Mouse (Mus musculus) hindbrain, embryonic 10.5 days (tissue): ENCODE data around the gene Zfp385b. TPM values are rescaled to one million over a fixed set of nuclear protein-coding genes. Genes with fewer than 3 reads are reported as not detected.

Experiments
- DNase-seq: peaks from one replicate; pipeline ENCODE4 v3.0.0-alpha.2; 2017; ENCODE audit warnings: low spot score
- H3K27ac ChIP-seq: fragments of 300-500 bp; sonication (generic); 2 replicates; pipeline ENCODE4 v1.5.1; 2016; ENCODE audit warnings: mild to moderate bottlenecking, moderate library complexity
- H3K27me3 ChIP-seq: fragments of 300-500 bp; sonication (generic); 2 replicates; pipeline ENCODE4 v1.6.1; 2016; ENCODE audit warnings: mild to moderate bottlenecking; ENCODE audit not compliant: poor library complexity, insufficient read depth, severe bottlenecking
- H3K36me3 ChIP-seq: fragments of 300-500 bp; sonication (generic); 2 replicates; pipeline ENCODE4 v1.6.1; 2016; ENCODE audit warnings: mild to moderate bottlenecking, moderate library complexity
- H3K4me1 ChIP-seq: fragments of 300-500 bp; sonication (generic); replicated peaks from 2 replicates; pipeline ENCODE4 v1.6.1; 2016; ENCODE audit warnings: mild to moderate bottlenecking
- H3K4me3 ChIP-seq: fragments of 300-500 bp; sonication (generic); 2 replicates; pipeline ENCODE4 v1.5.1; 2016; ENCODE audit warnings: mild to moderate bottlenecking, moderate library complexity
- H3K9me3 ChIP-seq: fragments of 300-500 bp; sonication (generic); 2 replicates; pipeline ENCODE4 v1.6.1; 2016; ENCODE audit warnings: mild to moderate bottlenecking, moderate library complexity
- WGBS: fragments of 180-500 bp; shearing (Covaris S2); methylation state at CpG from one replicate; pipeline ENCODE4 v1.1.7; 2016; 5-methylcytosine and 5-hydroxymethylcytosine counted together
- polyA plus RNA-seq: library from polyadenylated mRNA; unstranded; fragments of >200 nt; fragmentation: Nextera tagmentation; extraction: Ambion mirVana; gene quantifications from 2 replicates; pipeline ENCODE4 v1.2.1, GENCODE M21; 2016

The Zfp385b gene
- polyA plus RNA-seq, 1 experiment from 2014 or later, result 1.1 TPM

DNA sequence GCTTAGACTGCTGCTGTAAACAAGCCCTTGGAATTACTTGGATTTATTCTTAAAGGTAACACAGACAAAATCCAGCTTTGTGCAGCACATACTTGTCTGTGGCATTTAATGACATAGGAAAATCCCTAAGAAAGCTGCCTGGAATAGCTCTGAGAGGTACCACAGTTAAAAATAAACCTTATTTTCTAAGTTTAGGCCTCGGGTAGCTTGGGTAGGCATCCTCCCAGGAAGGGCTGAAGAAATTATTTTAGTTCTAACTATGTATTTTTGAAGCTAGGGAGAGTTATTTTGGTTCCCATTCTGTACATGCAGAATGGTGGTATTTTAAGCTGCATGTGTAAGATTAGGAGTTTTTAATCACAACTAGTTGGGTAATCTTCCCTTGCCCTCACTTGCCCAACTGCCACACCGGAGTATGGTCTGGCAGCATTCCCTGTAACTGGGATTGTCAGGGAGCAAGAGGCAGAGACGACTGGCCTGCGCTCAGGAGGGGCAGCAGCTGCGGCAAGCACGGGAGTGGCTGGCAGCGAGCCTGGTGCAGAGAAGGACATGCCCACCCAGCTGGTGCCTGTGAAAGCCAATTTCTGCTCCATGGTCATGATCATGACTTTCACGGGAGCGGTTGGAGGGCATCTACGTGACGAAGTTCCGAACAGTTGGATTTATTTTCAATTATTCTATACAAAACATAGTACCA, 230.1 kb downstream of the Zfp385b start:
- Histone ChIP-seq H3K4me1 (no peaks in the 10 kb centered on the region), H3K36me3 (no peaks in the 10 kb centered on the region), H3K27me3 (no peaks in the 10 kb centered on the region), H3K27ac (no peak overlapping the region), H3K4me3 (no peak overlapping the region), H3K9me3 (no peaks in the 10 kb centered on the region)
- WGBS, result 93% methylated on average over 12 of the region's 12 CpGs
- no peak for DNase-seq

DNA sequence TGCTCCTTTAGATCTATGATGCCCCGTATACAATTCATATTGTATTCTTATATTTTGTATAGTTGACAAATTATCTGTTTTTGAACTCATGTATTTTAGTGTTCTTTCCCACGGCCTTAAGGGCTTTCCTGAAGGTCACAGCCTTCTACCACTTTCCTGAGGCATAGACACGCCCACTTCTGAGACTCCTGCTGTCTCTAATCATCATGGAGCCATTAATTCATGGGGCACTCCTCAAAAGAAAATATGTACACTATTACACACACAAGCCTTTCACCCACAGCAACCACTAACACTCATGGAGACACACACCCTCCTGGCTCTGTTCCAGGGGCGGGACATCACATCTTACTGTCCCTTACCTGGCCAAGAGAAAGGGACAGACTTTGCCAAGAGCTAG, 232.1 kb downstream of the Zfp385b start:
- 87% methylated on average over 4 of the region's 4 CpGs for WGBS
- DNase-seq, result no peak
- Histone ChIP-seq H3K27ac (no peak overlapping the region), H3K36me3 (no peaks in the 10 kb centered on the region), H3K4me1 (no peaks in the 10 kb centered on the region), H3K4me3 (no peak overlapping the region), H3K27me3 (no peaks in the 10 kb centered on the region), H3K9me3 (no peaks in the 10 kb centered on the region)

DNA sequence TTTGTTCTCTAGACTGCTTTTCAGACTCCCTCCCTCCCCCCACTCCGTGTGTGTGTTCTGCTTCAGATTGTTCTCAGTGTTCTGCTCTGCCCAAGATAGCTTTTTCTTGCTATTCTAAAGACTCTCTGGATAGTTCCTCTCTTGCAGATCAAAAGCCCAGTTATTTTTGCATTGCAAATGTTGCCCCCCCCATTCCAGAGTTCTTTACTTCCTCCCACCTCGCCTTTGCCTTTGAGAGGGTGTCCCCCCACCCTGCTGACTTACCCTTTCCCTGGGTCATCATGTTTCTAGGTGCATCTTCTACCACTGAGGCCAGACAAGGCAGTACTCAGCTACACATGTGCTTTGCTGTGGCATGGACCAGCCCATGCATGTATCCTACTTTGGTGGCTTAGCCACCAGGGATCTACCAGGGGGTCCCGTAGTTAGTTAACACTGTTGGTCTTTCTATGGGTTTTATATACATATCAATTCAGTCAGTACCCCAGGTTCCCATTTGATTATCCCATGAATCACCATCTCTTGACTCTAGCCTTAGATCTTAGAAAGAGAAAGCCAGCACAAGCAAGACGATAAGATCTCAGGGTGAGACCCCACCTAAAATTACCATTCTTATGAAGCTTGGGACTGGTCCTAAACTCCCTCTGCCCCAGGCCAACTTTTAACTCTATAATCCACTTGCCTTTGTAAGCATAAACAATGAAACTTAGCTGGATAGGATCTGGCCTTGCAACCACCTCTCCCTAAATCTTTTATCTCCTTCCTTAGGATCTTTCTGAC, 232.7 kb downstream of the Zfp385b start:
- no peak for DNase-seq
- Histone ChIP-seq H3K27me3 (no peaks in the 10 kb centered on the region), H3K4me3 (no peak overlapping the region), H3K9me3 (no peaks in the 10 kb centered on the region), H3K36me3 (no peaks in the 10 kb centered on the region), H3K27ac (no peak overlapping the region), H3K4me1 (no peaks in the 10 kb centered on the region)
- 77% methylated on average over 4 of the region's 4 CpGs for WGBS

DNA sequence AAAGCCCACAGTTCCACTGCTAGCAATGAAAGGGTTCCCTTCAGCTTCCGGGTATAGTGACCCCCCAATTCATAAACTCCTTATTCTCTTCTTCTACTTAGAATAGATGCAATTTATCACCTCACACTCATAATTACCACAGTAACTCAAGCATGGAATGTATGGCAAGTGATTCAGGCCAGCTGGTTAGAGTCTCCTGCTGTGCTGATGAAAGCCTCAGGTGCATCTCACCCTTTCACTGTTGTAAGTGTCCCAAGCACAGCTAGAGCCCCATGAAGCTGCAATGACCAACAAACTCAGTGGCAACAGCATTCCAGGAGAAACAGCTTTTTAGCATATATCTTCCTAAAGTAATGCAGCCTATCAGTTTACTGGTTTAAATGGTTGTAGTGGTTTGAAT, 235.9 kb downstream of the Zfp385b start:
- DNase-seq, result no peak
- WGBS, result 83% methylated on average over 1 of the region's 1 CpGs
- no peak overlapping the region for H3K27ac ChIP-seq

DNA sequence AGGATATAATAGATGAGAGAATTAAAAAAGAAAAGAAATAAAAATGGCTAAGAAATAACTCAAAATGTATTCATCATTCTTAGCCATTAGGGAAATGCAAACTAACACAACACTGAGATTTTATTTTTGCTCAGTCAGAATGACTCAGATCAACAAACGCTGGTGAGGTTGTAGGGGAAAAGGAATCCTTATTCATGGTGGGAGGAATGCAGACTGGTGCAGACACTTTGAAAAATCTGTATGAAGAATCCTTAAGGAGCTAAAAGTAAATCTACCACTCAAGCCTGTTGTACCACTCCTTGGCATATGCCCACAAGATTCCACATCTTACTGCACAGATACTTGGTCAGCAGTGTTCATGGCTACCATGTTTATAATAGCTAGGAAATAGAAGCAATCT, 242.9 kb downstream of the Zfp385b start:
- no peaks in the 10 kb centered on the region for H3K9me3 ChIP-seq
- H3K27ac ChIP-seq, result no peak overlapping the region
- DNase-seq, result no peak
- 87% methylated on average over 1 of the region's 1 CpGs for WGBS
- H3K4me1 ChIP-seq, result no peaks in the 10 kb centered on the region
- H3K4me3 ChIP-seq, result no peak overlapping the region
- no peaks in the 10 kb centered on the region for H3K27me3 ChIP-seq
- no peaks in the 10 kb centered on the region for H3K36me3 ChIP-seq

More for the DNA sequence above, 235.9 kb downstream of the Zfp385b start:
- Histone ChIP-seq H3K27me3 (no peaks in the 10 kb centered on the region), H3K4me1 (no peaks in the 10 kb centered on the region), H3K4me3 (no peak overlapping the region), H3K36me3 (no peaks in the 10 kb centered on the region), H3K9me3 (no peaks in the 10 kb centered on the region)

DNA sequence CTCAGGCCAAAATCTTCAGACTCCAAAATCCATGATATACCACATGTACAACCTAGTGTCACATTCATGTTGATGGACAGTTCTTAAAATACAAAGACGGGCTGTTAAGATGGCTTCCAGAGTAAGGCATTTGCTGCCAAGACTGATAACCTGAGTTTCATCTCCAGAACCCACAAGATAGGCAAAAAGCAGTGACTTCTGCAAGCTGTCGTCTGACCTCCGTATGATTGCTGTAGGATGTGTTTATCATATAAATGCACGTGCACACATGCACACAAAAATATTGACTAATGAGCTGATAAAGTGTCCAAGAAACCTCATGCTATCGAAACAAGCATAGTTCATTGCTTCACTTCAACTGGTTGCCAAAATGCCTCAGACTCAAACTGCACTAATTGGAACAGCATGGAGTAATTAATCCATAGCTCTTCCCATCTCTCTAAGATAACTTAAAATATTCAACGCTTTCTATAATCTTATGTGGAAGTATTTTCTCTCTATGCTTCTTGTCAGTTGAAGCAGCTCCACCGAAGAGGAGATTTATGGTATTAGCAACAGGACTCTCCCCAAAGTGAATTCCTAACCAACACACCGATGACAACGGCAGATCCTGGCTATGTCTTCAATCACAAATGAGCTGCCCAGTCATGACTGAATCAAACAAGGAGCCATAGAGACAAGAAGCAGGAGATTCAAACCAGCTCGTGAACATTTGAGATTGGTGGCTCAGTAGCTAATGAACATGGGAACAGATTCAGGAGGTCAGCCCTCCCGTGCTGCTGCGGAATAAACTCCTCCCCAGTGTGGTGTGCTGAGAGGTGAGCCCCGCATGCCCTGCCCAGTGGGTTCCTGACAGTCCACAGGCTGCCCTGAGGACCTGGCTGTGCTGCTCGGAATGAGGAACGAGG, 251.7 kb downstream of the Zfp385b start:
- no peak overlapping the region for H3K27ac ChIP-seq
- no peaks in the 10 kb centered on the region for H3K4me1 ChIP-seq
- no peak overlapping the region for H3K4me3 ChIP-seq
- no peaks in the 10 kb centered on the region for H3K27me3 ChIP-seq
- no peaks in the 10 kb centered on the region for H3K9me3 ChIP-seq
- no peaks in the 10 kb centered on the region for H3K36me3 ChIP-seq
- 79% methylated on average over 15 of the region's 15 CpGs for WGBS
- no peak for DNase-seq

DNA sequence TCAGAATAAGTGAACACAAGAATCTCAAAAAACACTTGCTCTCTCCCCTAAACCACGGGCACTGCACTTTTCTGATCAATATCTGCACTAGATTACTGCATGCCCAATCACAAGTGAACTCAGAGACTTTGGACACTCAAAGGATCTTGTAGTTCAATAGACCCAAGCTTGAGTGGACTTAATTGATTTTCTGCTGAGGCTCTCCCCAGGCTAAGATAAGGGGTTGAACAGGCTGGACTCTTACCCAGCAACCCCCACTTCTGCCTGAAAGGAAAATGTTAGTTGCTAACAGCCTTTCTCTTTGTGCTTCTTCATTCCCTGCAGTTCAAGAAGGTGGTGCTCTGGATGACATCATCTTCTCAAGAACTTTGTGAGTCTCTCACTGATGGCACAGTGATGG, 255.7 kb downstream of the Zfp385b start:
- WGBS, result 62% methylated on average over 1 of the region's 1 CpGs
- DNase-seq, result no peak
- H3K27ac ChIP-seq, result no peak overlapping the region

DNA sequence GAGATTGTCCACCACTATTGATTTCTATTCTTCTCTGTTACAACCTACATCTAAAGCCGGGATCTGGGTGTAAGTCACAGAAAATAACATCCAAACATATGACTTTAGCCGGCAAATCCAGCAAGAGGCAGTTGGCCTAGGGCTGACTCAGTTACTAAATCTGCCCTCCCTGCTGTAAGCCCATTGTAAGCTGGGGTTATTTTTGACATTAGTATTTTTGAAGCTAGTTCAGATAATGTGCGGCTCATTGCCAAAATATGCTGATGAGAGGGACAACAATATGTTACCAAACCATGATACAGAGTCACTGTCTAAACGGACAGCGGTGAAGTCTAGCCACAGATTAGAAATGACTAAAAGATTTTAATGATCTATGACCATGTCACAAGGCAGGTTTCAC, 257.5 kb downstream of the Zfp385b start:
- no peak overlapping the region for H3K27ac ChIP-seq
- no peaks in the 10 kb centered on the region for H3K36me3 ChIP-seq
- DNase-seq, result no peak

More for the DNA sequence above, 255.7 kb downstream of the Zfp385b start:
- Histone ChIP-seq H3K9me3 (no peaks in the 10 kb centered on the region), H3K27me3 (no peaks in the 10 kb centered on the region), H3K4me1 (no peaks in the 10 kb centered on the region), H3K4me3 (no peak overlapping the region), H3K36me3 (no peaks in the 10 kb centered on the region)

DNA sequence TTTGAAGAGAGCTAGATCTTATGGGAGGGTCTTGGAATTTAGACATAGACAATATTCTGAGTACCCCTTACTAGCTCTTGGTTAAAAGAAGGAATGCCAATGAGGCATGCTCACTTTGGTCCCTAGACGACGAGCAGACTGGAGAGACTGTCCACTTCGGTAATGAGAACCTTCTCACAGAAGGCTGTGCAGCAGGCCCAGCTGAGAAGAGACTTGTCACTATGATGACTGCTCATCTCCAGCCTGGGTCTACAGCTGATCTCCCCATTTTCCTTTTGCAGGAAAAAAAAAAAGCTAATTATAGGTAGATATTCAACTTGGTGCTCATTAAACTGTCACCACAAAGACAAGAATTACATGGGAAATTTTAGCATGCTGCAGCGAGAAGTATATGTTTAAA, 262.5 kb downstream of the Zfp385b start:
- H3K27ac ChIP-seq, result no peak overlapping the region
- no peaks in the 10 kb centered on the region for H3K9me3 ChIP-seq
- no peak overlapping the region for H3K4me3 ChIP-seq
- H3K27me3 ChIP-seq, result no peaks in the 10 kb centered on the region
- DNase-seq, result no peak
- H3K36me3 ChIP-seq, result no peaks in the 10 kb centered on the region
- 85% methylated on average over 4 of the region's 4 CpGs for WGBS
- peaks cover 14% of the 10 kb centered on the region for H3K4me1 ChIP-seq

More for the DNA sequence above, 257.5 kb downstream of the Zfp385b start:
- WGBS, result 95% methylated on average over 5 of the region's 5 CpGs
- Histone ChIP-seq H3K4me3 (no peak overlapping the region), H3K4me1 (no peaks in the 10 kb centered on the region), H3K9me3 (no peaks in the 10 kb centered on the region), H3K27me3 (no peaks in the 10 kb centered on the region)

DNA sequence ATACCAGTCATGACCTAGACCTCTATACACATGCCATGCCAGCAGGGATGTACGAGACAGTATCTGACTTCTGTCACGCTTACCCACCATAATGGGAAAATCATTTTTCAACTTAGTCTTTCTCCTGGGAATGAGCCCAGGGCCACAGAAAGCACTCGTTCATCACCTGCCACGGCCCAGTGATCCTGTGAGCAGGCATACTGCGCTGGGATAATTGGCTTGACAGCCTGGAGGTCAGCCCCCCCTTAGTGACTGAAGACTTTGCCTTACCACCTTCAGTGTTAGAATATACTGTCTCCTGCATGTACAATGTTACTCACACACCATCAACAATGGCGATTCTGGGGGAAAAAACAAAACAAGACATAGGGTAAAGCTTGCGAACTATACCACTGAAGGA, 263.5 kb downstream of the Zfp385b start:
- Histone ChIP-seq H3K4me1 (peaks cover 14% of the 10 kb centered on the region), H3K27ac (no peak overlapping the region), H3K36me3 (no peaks in the 10 kb centered on the region), H3K4me3 (no peak overlapping the region), H3K9me3 (no peaks in the 10 kb centered on the region), H3K27me3 (no peaks in the 10 kb centered on the region)
- no peak for DNase-seq
- 63% methylated on average over 7 of the region's 7 CpGs for WGBS

DNA sequence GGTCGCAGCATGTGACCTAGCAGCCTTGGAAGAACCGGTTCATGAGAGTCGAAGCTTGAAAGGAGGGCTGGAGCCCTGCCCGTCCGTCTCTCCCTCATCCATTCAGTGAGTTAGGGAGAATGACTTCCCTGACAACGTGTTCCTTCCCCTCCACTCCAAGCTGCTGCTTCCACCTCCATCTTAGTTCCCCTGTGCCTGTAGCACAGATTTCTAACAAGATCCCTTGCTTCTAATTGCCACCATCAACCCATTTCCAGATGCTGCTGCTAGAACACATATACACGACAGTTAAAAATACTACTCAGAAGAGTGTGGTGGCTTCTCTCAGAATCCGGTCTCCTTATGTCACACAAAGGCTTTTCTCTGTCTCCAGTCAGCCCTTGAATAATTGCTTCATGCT, 266.8 kb downstream of the Zfp385b start:
- Histone ChIP-seq H3K36me3 (no peaks in the 10 kb centered on the region), H3K4me1 (peaks cover 14% of the 10 kb centered on the region), H3K27me3 (no peaks in the 10 kb centered on the region), H3K9me3 (no peaks in the 10 kb centered on the region), H3K4me3 (no peak overlapping the region), H3K27ac (no peak overlapping the region)
- no peak for DNase-seq
- 61% methylated on average over 8 of the region's 8 CpGs for WGBS

DNA sequence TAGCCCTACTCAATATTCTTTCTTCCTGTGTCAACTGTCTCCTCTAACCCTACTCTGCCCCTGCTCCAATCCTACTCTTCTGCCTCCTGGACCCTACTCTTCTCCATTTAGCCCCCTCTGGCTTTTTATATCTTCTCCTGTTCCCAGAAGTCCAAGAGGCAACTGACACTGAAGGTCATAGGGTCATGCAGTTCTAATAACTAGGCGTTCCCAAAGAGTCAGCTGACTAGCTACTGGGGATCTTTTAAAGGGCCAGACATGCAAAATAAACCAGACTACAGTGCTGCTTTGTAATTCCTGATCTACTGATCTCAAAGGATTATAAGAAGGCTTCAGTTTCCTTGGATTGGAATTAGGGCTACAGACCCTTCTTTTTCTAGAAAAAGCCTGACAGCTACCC, 276.1 kb downstream of the Zfp385b start:
- WGBS, result 44% methylated on average over 1 of the region's 1 CpGs
- H3K4me3 ChIP-seq, result no peak overlapping the region
- no peaks in the 10 kb centered on the region for H3K36me3 ChIP-seq
- H3K9me3 ChIP-seq, result no peaks in the 10 kb centered on the region
- no peaks in the 10 kb centered on the region for H3K27me3 ChIP-seq
- no peak overlapping the region for H3K27ac ChIP-seq
- no peaks in the 10 kb centered on the region for H3K4me1 ChIP-seq
- no peak for DNase-seq

DNA sequence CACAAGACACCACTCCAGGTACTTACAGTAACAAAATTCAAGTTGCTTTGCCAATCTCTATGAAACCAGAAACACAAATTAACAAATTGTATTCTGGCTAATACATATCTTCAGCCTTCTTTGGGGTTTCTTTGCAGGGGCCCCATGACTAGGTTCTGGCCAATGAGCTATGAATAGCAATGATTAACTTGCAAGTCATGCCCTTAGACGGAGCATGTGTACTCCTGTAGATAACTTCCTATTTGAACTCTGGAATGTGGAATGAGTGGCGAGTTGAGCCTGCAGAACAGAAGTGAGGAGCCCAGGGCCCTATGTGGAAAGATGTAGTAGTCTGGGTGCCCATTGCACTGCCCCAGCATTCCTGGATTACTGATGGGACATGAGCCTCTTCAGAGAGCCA, 276.8 kb downstream of the Zfp385b start:
- no peak overlapping the region for H3K27ac ChIP-seq
- no peak overlapping the region for H3K4me3 ChIP-seq
- H3K4me1 ChIP-seq, result no peaks in the 10 kb centered on the region
- 67% methylated on average over 2 of the region's 2 CpGs for whole genome bisulfite sequencing
- no peaks in the 10 kb centered on the region for H3K9me3 ChIP-seq
- no peaks in the 10 kb centered on the region for H3K36me3 ChIP-seq
- H3K27me3 ChIP-seq, result no peaks in the 10 kb centered on the region
- no peak for DNase-seq
